Mouse (Mus musculus) frontal cortex, postnatal 25 days (tissue): Measurements from ENCODE around the gene Hacl1.

Source experiments
- DNase-seq, 2 experiments: peaks; one replicate each; pipeline ENCODE4 v3.0.0; 2022; ENCODE audit warnings: low spot score in 2 of 2

Gene Hacl1

DNA sequence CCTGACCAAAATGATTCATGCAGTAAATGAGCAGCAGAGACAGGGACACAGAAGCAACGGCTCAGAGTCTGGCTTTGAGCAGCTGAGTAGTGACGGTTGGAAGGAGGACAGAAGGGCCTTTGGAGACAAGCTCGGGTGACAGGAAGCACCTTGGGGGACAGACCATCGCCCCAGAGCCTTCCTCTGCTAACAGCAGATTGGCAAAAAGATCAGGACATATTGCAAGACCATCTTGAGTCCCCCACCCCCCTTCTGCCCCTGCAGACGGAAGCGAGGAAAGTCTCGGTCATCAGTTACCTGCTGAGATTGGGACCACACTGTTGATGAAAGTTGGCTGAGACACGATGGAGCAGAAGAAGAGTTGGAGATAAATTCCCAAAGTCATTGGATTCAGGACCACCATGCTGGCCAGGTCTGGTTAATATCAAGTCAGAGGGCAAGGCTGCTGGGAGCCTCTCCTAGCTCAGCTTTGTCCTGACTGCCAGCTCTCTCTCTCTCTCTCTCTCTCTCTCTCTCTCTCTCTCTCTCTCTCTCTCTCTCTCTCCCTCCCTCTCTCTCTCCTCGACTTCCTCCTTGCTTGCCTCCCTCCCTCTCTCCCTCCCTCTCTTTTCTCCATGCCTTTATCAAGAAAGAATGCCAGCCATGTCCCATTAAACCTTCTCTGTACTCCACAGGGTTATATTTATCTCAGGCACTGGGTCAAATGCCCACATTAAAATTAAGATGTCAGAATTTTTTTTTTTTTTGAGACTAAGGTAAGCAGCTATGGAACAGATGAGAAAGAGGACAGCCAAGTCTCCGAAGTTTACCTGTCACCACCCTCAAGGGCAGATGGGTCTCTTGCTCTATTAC is 64.0 kb downstream of the Hacl1 start:
- no peak for DNase-seq

DNA sequence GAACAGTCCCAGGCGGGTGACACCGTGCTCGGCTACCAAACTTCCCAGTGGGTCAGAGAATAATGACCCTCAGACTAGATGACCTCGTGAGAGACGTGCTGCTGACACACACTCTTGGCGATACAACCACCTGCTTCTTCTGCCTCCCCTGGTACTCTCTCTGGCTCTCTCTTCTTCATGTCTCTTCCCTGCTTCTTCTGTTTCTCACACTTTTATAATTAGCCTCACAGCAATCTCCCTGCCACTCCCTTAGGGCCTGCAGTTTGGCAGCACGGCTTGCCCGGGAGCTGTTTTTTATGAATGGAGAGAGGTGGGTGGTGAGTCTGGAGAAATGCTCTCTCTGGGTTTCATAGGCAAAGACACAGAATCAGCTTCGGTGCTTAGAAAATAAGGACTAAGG is 65.2 kb downstream of the Hacl1 start:
- DNase-seq = no peak

DNA sequence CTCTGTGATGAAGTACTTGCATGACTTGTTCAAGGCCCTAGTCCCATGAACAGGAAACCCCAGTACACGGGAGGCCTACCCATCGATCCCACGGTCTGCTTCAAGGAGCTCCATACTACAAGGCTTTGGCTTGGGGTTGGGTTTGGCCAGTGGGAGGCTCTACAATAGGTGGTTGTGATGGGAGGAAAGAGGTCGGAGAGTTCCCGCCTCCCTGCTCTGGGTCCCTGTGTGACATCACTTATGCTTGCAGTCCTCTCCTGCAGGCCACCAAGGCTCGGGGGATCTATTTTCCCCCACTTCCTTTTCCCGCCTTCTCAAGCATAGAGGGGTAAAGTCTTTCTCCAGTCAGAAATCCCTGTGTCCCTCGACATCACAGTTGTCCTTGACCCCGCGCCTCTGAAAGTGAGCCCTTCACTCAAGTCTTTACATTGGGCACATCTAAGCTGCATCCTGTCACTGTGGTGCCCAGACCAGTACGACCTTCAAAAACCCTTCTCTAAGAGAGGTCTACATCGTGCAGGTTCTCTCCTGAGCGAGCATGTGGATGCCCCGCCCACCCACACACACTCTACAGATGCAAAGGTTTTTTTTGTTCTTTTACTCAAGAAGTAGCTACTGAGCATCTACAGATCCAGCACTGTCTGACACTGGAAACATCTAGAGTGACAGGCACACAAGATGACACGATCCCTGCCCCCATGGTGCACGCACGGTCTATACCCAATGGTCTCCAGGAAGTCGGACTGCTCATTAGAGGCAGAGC is 66.0 kb downstream of the Hacl1 start:
- DNase-seq = no peak

DNA sequence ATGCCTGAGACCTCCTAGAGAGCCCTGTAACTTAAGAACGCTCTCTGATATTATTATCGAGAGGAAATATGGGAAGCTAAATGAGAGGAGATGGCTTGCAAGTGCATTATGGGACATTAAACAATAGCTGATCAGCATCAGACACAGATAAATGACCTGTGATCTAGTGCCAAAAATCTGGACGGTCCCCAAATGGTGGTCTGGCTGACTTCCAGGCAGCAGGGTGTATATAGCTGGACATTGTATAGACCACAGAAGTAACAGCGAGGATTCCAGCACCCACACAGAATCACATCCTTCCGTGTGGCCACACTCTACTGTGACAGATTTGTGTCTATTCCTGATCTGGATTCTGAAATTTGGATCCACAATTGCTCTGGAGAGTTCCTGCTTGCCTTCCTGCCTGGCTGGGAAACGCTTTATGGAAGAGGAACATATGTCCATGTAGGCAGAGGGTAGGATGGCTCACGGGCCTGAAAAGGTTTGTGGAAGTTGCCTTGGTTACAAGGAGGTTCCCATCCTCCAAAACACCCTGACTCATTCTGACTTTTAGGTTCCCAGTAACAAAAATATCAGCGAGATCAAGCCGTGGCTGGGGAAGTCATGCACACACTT is 68.4 kb downstream of the Hacl1 start:
- DNase-seq = peak; percentile 20 to 38

DNA sequence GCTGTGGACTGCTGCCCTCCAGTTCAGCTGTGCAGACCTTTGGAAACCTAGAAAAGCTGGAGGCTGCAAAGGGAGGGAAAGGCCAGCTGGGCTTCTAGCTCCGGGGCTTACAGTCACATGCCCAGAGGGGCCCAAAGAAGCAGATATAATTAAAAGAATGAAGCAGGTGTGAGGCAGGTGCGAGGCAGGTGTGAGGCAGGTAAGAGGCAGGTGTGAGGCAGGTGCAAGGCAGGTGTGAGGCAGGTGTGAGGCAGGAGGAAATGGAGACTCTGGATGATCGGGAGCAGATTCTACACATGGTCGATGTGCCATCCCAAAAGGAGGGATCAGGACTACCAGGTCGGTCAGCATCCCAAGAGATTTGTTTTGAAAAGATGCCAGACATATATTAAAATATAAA is 69.7 kb downstream of the Hacl1 start:
- DNase-seq = no peak

DNA sequence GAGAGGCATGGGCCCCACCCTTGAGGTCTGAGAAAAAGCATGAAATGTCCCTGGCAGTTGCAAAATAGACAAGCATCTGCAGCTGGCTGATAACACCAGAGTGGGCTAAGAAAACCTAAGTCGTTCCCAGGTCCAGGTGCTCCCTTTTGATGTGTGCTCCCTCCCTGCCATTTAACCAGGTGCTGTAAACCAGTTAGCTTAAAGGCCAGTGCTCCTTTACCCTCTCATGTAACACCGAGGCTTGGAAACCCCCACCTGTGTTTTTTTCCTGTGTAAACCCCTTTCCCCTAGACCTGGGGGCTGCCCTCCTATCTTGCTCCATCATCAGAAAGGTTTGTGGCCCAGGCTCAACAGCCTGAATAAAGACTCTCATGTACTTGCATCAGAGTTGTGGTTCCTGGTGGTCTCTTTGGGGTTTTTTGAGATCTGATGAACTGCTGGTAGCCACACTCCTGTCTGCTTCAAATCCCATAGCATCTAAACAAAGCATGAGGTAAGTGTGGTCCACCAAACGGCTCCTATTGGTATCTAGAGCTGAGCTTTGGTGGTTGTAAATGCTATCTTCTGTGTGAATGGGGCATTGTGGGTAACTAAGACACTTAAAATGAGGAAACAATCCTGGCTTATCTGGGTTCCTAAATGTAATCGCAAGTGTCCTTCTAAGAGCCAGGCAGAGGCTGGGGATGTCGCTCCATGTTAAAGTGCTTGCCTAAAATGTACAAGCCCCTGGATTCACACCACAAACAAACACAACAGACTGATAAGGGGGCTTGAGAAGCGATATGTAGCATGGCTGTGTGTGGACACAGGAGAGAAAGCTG is 70.7 kb downstream of the Hacl1 start:
- DNase-seq = no peak

DNA sequence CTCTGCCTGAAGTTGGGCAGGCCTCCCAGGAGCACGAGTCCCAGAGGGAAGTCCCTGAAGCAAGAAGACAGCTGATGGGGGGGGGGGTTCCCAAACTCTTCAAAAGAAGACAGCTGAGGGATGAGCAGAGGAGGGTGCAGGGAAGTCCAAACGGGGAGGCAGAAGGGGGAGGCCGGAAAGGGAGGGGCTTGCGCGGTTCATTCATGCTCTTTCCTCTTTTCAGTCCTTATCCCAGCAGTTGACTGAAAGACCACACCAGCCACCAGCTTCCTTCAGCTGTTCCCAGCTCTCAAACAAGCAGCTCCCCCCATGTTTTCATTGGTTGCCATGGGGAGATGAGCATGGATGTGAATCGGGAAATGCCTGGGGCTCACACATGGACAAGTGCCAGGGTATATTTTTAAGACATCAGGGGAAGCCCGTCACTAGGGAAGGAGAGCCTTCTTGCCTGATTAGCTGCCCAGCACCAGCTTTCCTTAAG is 71.9 kb downstream of the Hacl1 start:
- DNase-seq = no peak

DNA sequence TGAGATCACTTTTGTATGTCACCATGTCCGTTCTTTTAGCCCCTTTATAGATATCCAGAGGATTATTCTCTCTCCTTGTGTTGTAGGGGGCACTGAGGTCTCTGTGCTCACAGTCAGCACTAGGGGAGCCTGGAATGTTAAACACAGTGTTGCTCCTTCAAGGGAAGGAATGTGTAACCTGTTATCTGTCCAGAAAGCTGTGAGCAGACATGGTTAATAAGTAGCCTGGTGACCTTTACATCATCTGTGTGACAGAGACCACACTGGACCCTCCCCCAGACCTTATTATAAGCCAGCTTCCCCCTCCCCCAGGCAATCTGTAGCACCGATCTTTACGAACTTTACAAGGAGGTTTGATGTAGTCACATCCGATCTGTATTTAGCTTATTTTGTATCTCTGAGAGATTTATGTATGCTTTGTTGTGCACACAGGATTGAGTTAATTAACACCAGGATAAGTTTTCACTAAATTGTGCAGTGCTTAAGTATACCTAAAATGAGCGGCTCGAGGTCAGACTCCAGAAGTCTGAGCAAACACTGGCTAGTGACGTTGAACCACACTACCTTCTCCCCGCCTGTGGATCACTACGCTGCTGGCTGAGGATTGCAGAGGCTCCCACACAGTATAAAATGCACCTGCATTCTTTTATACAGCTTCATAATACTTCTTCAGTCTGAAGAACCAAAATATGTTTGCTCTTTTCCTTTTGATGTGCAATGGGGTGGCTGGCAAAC is 75.4 kb downstream of the Hacl1 start:
- no peak for DNase-seq

DNA sequence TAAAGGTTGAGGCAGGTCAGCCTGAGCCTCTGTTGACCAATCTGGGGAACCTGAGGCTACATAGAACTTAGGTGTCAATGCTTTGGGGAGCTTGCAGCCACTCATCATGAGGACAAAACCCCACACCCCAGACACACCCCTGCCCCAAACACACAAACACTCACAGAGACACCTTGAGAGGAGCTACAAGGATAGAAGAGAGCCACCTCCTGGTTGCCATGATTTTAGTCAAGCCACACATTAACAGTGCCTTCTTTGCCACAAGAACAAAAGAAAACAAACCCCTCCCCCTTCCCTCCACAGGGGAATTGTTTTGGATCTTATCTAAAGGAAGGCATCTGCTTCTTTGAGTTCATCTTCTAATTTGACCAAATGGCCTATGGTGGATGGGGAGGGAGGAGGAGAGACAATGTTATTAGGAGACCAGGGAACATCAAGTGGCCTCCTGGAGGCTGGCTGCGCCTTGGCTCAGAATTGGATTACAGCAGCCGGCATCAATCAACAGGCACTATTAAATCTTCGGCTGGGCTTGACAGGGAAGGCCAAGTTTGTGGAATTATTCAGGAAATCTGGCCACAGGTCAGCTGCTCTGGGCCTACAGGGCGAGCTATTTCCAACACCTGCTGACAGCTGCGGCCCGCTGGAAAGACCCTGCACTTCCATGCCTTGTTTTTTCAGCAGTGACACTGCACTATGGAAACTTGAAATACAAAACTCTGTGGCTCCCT is 76.5 kb downstream of the Hacl1 start:
- no peak for DNase-seq

DNA sequence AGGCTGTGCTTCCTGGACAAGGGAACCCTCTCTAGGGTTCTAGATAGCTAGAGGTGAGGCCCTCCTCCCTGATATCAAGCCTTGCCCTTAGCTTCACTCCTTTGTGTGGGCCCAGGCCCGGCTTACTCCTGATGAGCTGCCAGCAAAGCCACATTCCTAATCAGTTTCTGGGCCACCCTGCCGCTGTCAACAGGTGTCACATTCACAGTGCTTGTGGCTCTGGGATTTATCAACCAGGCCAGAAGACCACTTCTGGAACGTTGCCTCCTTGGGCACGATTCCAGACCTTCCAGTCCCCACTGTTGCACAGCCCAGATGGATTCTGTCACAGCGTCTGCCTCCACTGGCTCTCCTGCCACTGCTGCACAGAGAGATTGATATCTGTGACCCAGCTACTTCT is 80.2 kb downstream of the Hacl1 start:
- no peak for DNase-seq

DNA sequence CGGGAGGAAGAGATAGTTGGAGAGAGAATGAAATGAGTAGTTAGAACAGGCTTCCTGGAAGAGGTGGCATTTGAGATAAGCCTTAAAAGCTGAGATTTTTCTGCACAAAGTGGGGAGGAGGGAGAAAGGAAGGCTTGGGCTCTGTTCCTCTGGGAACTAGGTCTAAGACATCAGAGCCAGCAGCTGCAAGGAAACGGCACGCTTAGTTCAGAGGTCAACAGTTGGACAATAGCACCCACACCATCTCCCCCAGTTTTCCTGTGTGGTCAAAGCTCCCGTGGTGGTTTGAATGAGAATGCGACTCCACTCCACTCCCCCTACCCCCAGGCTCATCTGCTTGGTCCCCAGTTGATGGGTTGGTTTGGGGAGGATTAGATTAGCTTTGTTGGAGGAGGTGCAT is 81.9 kb downstream of the Hacl1 start:
- DNase-seq = no peak

DNA sequence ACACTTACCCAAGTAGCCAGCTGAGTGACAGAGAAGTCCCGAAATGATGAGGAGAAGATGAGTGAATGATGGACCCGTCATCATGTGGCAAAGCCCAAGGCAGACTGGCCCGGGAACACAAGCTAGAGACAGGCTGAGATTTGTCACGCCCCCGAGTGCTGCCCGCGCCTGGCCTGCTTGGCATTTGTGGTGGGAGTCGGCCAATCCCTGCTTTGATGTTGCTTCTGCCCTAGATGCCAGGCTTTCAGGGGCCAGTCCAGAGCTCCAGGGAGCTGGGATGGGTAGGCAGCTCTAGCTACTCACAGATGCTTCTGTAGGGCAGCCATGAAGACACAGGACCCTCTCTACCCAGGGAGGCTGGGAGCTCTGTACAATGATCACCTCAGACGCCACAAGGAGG is 83.3 kb downstream of the Hacl1 start:
- DNase-seq = no peak

DNA sequence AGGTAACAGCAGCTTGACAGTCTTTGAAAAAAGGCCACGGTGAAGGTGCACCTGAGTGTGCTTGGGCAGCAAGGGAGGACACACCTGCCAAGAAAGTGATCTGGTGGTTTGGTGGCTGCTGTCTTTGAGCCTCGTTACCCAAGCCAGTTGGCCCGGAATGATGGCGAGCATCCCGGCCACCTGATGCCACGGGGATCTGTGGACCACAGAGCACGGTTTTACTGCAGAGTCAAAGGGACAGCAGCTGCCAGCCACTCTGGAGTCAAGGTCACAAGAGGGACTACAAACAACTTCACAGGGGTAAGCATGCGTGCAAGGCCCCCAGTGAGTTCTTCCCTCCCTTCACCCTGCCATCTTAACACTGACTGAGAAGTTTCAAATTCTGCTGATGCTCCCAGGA is 83.8 kb downstream of the Hacl1 start:
- no peak for DNase-seq

DNA sequence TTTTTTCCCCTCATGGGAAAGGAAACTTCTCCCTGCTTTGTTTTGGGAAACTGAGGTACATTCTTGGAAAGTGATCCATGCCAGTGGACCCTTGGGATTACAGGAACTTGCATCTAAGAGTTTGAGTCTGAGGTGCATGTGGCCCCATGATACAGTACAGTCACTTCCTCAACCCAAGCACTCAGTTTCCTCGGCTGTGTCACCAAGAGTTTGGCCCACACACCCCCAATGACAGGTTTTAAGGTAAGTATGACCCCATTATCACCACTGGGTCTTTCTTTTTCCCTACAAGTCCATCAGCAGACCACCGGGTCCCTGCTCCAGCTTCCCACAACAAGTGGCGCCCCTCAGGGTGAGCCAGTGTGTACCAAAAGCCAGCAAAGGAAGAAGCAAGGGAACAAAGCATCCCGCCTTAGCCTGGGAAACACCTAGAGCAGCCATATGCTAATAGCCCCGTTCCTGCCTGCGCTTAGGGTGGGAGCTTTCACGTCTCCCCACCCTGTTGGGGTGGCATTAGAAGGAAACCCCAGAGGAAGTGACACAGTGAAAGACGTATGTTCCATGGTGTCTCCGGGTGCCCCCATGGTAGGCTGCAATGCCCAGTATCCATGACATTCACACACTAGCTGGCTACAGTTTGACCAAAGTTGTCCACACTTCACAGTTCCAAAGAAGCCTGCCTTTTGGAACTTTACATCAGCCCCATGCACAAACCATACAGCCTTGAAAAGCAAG is 84.4 kb downstream of the Hacl1 start:
- DNase-seq = no peak

DNA sequence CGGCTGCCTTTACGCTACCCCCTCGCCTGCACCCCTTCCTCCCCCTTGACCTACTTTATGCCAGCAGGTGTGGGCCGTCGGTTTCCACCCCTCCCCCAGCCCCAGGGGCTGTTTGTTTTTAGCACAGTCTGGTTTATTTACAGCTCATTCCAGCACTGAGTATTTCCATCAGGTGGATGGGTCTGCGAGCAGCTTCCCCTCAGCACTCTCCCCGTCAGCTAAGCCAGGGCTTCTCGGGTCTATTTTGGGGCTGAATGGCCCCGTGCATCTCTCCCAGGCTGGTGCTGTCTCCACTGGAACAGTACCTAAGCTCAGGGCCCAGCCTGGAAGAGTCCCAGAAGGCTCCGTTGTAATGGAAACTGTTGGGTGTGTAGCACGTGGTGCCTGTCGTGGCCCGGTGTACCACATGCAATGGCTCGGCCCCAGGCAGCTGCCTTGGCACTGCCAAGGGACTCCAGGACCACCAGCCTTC is 85.1 kb downstream of the Hacl1 start:
- DNase-seq = no peak

DNA sequence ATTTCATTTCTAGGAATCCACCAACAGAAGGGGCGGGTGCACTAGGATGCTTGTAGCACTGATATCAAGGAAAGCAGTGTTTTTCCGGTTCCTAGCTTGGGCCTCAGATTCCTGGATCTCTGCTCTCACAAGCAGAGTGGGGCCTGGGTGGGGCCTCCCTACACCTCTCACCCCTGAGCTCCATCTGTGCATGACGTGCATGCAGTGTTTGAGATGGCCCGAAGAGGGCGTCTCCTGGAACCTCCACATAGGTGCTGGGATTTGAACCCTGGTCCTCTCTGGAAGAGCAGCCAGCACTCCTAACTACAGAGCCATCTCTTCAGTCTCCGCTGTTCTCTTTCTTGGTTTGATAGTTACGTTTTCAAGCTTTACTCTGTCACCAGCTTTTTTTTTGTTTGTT is 86.1 kb downstream of the Hacl1 start:
- DNase-seq = no peak
